Comparison of ENCODE assay signal across 12 mouse cellular contexts in the genomic region with DNA sequence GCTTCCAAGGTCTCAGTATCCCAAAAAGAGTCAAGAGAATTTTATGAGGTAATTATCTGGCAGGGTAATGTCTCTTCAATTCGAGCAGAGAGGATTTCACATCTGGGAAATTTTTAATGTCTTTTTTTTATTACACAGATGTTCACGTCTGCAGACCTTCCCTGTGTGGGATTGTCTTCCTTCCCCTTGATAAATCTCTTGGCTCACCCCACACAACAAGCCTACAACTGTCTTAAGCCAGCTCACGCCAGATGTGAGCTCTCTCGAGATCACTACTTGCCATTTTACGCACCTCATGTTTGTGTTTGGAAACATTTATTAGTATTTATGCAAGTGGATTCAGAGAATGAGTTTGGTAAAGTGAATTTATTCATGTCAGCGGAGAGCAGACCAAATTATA.
"Had no signal": no experiment of that assay in that cellular context is flagged by ENCODE, and none has a peak within 500 bp of the region (broad histone marks: within the 10 kb centered on the region; RNA-seq: fewer than 3 reads in every experiment).

No protein-coding gene starts in this region.

- H3K36me3 ChIP-seq: liver, embryonic 15.5 days; midbrain, embryonic 13.5 days had no signal

- ATAC-seq: intestine, embryonic 16.5 days; lung, postnatal 0 days; midbrain, embryonic 13.5 days had no signal

- DNase-seq: kidney, adult 8-10 months; kidney, postnatal 25 days; layer of hippocampus, postnatal 36 days; left cerebral cortex, postnatal 4 days; lung, adult 2 months; lung, postnatal 36 days; right cerebral cortex, postnatal 14 days had no signal

- H3K4me2 ChIP-seq: liver, embryonic 11.5 days; liver, embryonic 15.5 days; midbrain, embryonic 13.5 days had no signal

- H3K9me3 ChIP-seq: liver, embryonic 15.5 days; midbrain, embryonic 13.5 days had no signal

- H3K4me3 ChIP-seq: liver, embryonic 15.5 days; midbrain, embryonic 13.5 days had no signal

- H3K4me1 ChIP-seq: liver, embryonic 15.5 days; midbrain, embryonic 13.5 days had no signal

- H3K9ac ChIP-seq: liver, embryonic 15.5 days; midbrain, embryonic 13.5 days had no signal

- H3K27ac ChIP-seq: liver, embryonic 15.5 days; midbrain, embryonic 13.5 days had no signal

- H3K27me3 ChIP-seq: liver, embryonic 15.5 days; midbrain, embryonic 13.5 days had no signal
